ENCODE assay signal across 1 mouse cellular context in genomic region chr7:101301361-101301880, GRCm38 (mm10).
A peak's percentile ranks its signal among the peaks of the same experiment; 100 is the strongest.
TF ChIP-seq lines count a peak whose summit lies in the region.

No protein-coding gene starts in this region.

TF ChIP-seq in CH12.LX, 34 proteins besides CTCF, POLR2A, EP300 and RAD21 (continued from another document):
- TF ChIP-seq MEF2A (IDR thresholded peaks at IDR 0.05; ENCODE audit: borderline replicate concordance, low read depth, low read length) (no peak), JUND (conservative IDR thresholded peaks at IDR 0.05; ENCODE audit: low read depth, low read length) (no peak), MAX (IDR thresholded peaks at IDR 0.05; ENCODE audit: low read length) (peak; percentile 8; the same call in 1 of the 2 replicates), CHD1 (IDR thresholded peaks at IDR 0.05; ENCODE audit: low read depth, low read length) (no peak), MAFK (IDR thresholded peaks at IDR 0.05; ENCODE audit: insufficient replicate concordance, low read length) (no peak), HCFC1 (IDR thresholded peaks at IDR 0.05; ENCODE audit: low read depth, low read length) (no peak), ZKSCAN1 (IDR thresholded peaks at IDR 0.05; ENCODE audit: borderline replicate concordance, low read depth, low read length) (no peak), JUN (IDR thresholded peaks at IDR 0.05; ENCODE audit: insufficient read depth, low read depth, low read length) (no peak), TCF12 (IDR thresholded peaks at IDR 0.05; ENCODE audit: low read depth, low read length) (no peak), TBP (conservative IDR thresholded peaks at IDR 0.05; ENCODE audit: low read depth, low read length) (no peak), UBTF (IDR thresholded peaks at IDR 0.05; ENCODE audit: low read depth, low read length) (no peak; the same call in 1 of the 2 replicates), ZMIZ1 (IDR thresholded peaks at IDR 0.05; ENCODE audit: low read depth, low read length) (no peak), MXI1 (IDR thresholded peaks at IDR 0.05; ENCODE audit: low read depth, low read length) (peak; percentile 75; the same call in 1 of the 2 replicates), ELF1 (IDR thresholded peaks at IDR 0.05; ENCODE audit: low read depth, low read length) (no peak)
TF ChIP-seq in CH12.LX: peak in this region for 4.
